Mouse (Mus musculus) splenic B cell, adult 2 months (primary cell): ENCODE measurements around the gene Trim14.
"Not testable (repeated sequence)": the region's sequence is repeated elsewhere in the genome, so short reads cannot be mapped to it uniquely, and the experiment has no call there.

Experiments used
- DNase-seq: peaks from one replicate; pipeline ENCODE4 v3.0.0-alpha.2; 2011; ENCODE audit warnings: low read depth, low spot score
- H3K27me3 ChIP-seq: 2 replicates; pipeline ENCODE4 v1.6.1; 2012; ENCODE audit warnings: mild to moderate bottlenecking, low read length, moderate library complexity, mixed read lengths; ENCODE audit not compliant: control insufficient read depth, poor library complexity, insufficient read depth, severe bottlenecking
- H3K36me3 ChIP-seq: 2 replicates; pipeline ENCODE4 v1.6.1; 2012; ENCODE audit warnings: mild to moderate bottlenecking, low read length, moderate library complexity, mixed read lengths; ENCODE audit not compliant: control insufficient read depth, poor library complexity, insufficient read depth, severe bottlenecking

Gene Trim14

GRCm38 (mm10) chr4:46535840-46536361 lies at the start of gene Trim14:
Trim14 (minus strand) TSS chr4:46536141.
- peak; percentile 80 for DNase-seq
- H3K27me3 ChIP-seq, result no peaks in the 10 kb centered on the region
- H3K36me3 ChIP-seq, result peaks cover 5% of the 10 kb centered on the region

- Histone ChIP-seq H3K27me3 (no peaks in the 10 kb centered on the region), H3K36me3 (no peaks in the 10 kb centered on the region)
- DNase-seq, result no peak
These were observed 49.3 kb upstream of the Trim14 start for GRCm38 (mm10) chr4:46585041-46585810.

GRCm38 (mm10) chr4:46584536-46584935 lies 48.6 kb upstream of the Trim14 start:
- not testable (repeated sequence) for H3K27me3 ChIP-seq

GRCm38 (mm10) chr4:46584084-46584483 lies 48.1 kb upstream of the Trim14 start:
- H3K27me3 ChIP-seq, H3K36me3 ChIP-seq, DNase-seq: not testable (repeated sequence)

More at GRCm38 (mm10) chr4:46584536-46584935, 48.6 kb upstream of the Trim14 start:
- not testable (repeated sequence) for H3K36me3 ChIP-seq, DNase-seq

- not testable (repeated sequence) for DNase-seq, H3K27me3 ChIP-seq, H3K36me3 ChIP-seq
These were observed 46.1 kb upstream of the Trim14 start for GRCm38 (mm10) chr4:46582024-46582423.

GRCm38 (mm10) chr4:46581577-46581976 lies 45.6 kb upstream of the Trim14 start:
- H3K27me3 ChIP-seq, H3K36me3 ChIP-seq, DNase-seq: not testable (repeated sequence)

GRCm38 (mm10) chr4:46580799-46581243 lies 44.9 kb upstream of the Trim14 start:
- not testable (repeated sequence) for H3K27me3 ChIP-seq, H3K36me3 ChIP-seq
- DNase-seq, result peak; percentile 63

- not testable (repeated sequence) for H3K36me3 ChIP-seq, DNase-seq, H3K27me3 ChIP-seq
These were observed 42.9 kb upstream of the Trim14 start for GRCm38 (mm10) chr4:46578796-46579346.

GRCm38 (mm10) chr4:46578228-46578627 lies 42.3 kb upstream of the Trim14 start:
- no peak for DNase-seq
- Histone ChIP-seq H3K27me3 (no peaks in the 10 kb centered on the region), H3K36me3 (no peaks in the 10 kb centered on the region)

- H3K36me3 ChIP-seq, DNase-seq, H3K27me3 ChIP-seq: not testable (repeated sequence)
These were observed 39.8 kb upstream of the Trim14 start for GRCm38 (mm10) chr4:46575509-46576284.

- no peaks in the 10 kb centered on the region for H3K27me3 ChIP-seq
- no peaks in the 10 kb centered on the region for H3K36me3 ChIP-seq
- DNase-seq, result no peak
These were observed 38.9 kb upstream of the Trim14 start for GRCm38 (mm10) chr4:46574841-46575240.

GRCm38 (mm10) chr4:46574024-46574753 lies 38.2 kb upstream of the Trim14 start:
- peak; percentile 34 for DNase-seq
- H3K36me3 ChIP-seq, result no peaks in the 10 kb centered on the region

GRCm38 (mm10) chr4:46572616-46573015 lies 36.7 kb upstream of the Trim14 start:
- DNase-seq, result peak; percentile 55
- H3K36me3 ChIP-seq, result peaks cover 3% of the 10 kb centered on the region; the same call in 1 of the 2 replicates
- H3K27me3 ChIP-seq, result no peaks in the 10 kb centered on the region

More at GRCm38 (mm10) chr4:46574024-46574753, 38.2 kb upstream of the Trim14 start:
- no peaks in the 10 kb centered on the region for H3K27me3 ChIP-seq

- no peak for DNase-seq
- Histone ChIP-seq H3K27me3 (no peaks in the 10 kb centered on the region), H3K36me3 (peaks cover 3% of the 10 kb centered on the region; the same call in 1 of the 2 replicates)
These were observed 35.8 kb upstream of the Trim14 start for GRCm38 (mm10) chr4:46571744-46572143.
